Mouse (Mus musculus): Measurements from ENCODE around the gene Icam5. TPM values are rescaled to one million over a fixed set of nuclear protein-coding genes. Genes with fewer than 3 reads are reported as not detected.
A peak's percentile ranks its signal among the peaks of the same experiment; 100 is the strongest.

The Icam5 gene
- polyA plus RNA-seq, 1 experiment, result 0.31 TPM

DNA sequence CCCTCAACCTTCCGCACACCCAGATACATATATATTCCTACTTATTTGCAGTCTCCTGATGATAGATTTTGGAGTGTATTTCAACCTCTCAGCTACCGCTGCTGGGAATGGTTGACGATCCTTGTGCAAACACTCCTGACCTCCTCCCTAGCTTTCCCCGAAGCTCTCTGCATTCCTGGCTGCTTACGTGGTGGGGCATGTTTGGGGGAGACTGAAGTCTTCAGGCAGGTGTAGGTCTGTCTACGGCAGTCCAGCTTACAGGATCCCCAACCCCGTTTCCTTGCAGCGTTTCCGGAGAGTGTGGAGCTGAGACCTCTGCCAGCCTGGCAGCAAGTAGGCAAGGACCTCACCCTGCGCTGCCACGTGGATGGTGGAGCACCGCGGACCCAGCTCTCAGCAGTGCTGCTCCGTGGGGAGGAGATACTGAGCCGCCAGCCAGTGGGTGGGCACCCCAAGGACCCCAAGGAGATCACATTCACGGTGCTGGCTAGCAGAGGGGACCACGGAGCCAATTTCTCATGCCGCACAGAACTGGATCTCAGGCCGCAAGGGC lies 6.5 kb upstream of the Icam5 start:
- Histone ChIP-seq H3K4me3 (ENCODE audit: insufficient read depth, low read length) (no peak overlapping the region), H3K4me1 (ENCODE audit: control insufficient read depth, insufficient read depth, low read length) (peaks cover 23% of the 10 kb centered on the region), H3K27ac (ENCODE audit: insufficient read depth, low read depth, low read length) (no peak overlapping the region)
- TF ChIP-seq CTCF (IDR thresholded peaks at IDR 0.05; ENCODE audit: low read depth, low read length) (no peak), POLR2A (IDR thresholded peaks at IDR 0.05; ENCODE audit: borderline replicate concordance, low read depth, low read length) (no peak)

DNA sequence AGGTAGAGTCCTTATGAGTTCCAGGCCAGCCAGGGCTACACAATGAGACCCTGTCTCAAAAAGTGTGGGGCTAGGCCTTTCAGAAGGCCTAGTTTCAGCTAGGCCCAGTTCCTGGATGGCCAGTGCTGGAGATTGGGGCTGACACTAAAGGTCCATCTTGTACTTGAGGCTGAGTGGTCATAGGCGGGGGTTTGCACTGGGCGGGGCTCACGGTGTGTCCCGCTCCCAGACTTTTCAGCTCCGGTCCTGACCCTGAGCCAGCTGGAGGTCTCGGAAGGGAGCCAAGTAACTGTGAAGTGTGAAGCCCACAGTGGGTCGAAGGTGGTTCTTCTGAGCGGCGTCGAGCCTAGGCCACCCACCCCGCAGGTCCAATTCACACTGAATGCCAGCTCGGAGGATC lies 5.0 kb upstream of the Icam5 start:
- no peak overlapping the region for H3K4me3 ChIP-seq (ENCODE audit: insufficient read depth, low read length)
- peaks cover 12% of the 10 kb centered on the region for H3K4me1 ChIP-seq (ENCODE audit: control insufficient read depth, insufficient read depth, low read length)
- TF ChIP-seq POLR2A (IDR thresholded peaks at IDR 0.05; ENCODE audit: borderline replicate concordance, low read depth, low read length), result no peak
- no peak for TF ChIP-seq CTCF (IDR thresholded peaks at IDR 0.05; ENCODE audit: low read depth, low read length)
- no peak overlapping the region for H3K27ac ChIP-seq (ENCODE audit: insufficient read depth, low read depth, low read length)

GRCm38 (mm10) chr9:21027774-21028290 lies 4.0 kb upstream of the Icam5 start:
- H3K4me3 ChIP-seq (ENCODE audit: insufficient read depth, low read length), result no peak overlapping the region
- H3K4me1 ChIP-seq (ENCODE audit: control insufficient read depth, insufficient read depth, low read length), result 0 out of 2 replicates have a peak, but pooled peaks cover 4% of the 10 kb centered on the region
- H3K27ac ChIP-seq (ENCODE audit: insufficient read depth, low read depth, low read length), result no peak overlapping the region
- no peak for TF ChIP-seq CTCF (IDR thresholded peaks at IDR 0.05; ENCODE audit: low read depth, low read length)
- no peak for TF ChIP-seq POLR2A (IDR thresholded peaks at IDR 0.05; ENCODE audit: borderline replicate concordance, low read depth, low read length)

- 0 out of 2 replicates have a peak, but pooled peaks cover 4% of the 10 kb centered on the region for H3K4me1 ChIP-seq (ENCODE audit: control insufficient read depth, insufficient read depth, low read length)
- no peak for TF ChIP-seq POLR2A (IDR thresholded peaks at IDR 0.05; ENCODE audit: borderline replicate concordance, low read depth, low read length)
- H3K4me3 ChIP-seq (ENCODE audit: insufficient read depth, low read length), result no peak overlapping the region
- no peak overlapping the region for H3K27ac ChIP-seq (ENCODE audit: insufficient read depth, low read depth, low read length)
These were observed 3.2 kb upstream of the Icam5 start for GRCm38 (mm10) chr9:21028560-21029110.

DNA sequence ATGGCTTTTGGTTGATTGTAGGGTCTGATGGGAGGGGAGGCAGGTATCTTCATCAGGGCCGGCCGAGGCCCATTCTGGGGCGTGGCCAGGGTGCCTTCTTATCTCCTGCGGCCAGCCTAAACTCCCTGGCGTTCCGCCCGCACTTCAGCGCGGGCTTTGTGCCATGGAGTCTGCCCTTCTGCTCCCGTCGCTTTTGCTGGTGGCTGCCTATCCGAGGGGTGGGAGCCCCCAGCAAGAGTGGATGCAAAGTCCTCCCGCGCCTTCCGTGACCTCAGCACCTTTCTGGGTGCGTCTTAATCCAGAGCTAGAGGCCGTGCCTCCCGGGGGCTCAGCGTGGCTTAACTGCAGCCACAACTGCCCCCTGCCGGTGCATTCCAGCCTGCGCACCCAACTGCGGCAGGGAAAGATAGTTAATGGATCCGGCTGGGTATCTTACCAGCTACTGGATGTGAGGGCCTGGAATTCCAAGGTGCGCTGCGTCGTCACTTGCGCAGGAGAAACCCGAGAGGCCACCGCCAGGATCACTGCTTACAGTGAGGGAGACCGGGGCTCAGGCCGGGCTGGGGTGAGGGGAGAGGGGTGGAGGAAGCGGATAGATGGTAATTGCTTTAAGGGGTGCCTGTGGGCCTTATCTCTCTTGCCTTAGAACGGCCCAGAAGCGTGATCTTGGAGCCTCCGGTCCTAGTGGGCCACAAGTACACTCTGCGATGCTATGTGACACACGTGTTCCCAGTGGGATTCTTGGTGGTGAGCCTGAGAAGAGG lies 2.4 kb upstream of the Icam5 start, which contains the start of gene Icam4:
Gene Icam4 (plus strand): TSS at position 83 of the 764 bp plus-strand sequence.
- Histone ChIP-seq H3K27ac (ENCODE audit: insufficient read depth, low read depth, low read length) (0 out of 2 replicates have a peak within 1 kb of the TSS, but pooled peaks have one; percentile 12), H3K4me1 (ENCODE audit: control insufficient read depth, insufficient read depth, low read length) (0 out of 2 replicates have a peak, but pooled peaks cover 4% of the 10 kb centered on the region), H3K4me3 (ENCODE audit: insufficient read depth, low read length) (peak within 1 kb of the TSS; percentile 38)
- no peak for TF ChIP-seq POLR2A (IDR thresholded peaks at IDR 0.05; ENCODE audit: borderline replicate concordance, low read depth, low read length)
- peak; percentile 38; the same call in 1 of the 2 replicates for TF ChIP-seq CTCF (IDR thresholded peaks at IDR 0.05; ENCODE audit: low read depth, low read length)

- TF ChIP-seq CTCF (IDR thresholded peaks at IDR 0.05; ENCODE audit: low read depth, low read length) (no peak), POLR2A (IDR thresholded peaks at IDR 0.05; ENCODE audit: borderline replicate concordance, low read depth, low read length) (no peak)
- 0 out of 2 replicates have a peak overlapping the region, but pooled peaks have one; percentile 12 for H3K27ac ChIP-seq (ENCODE audit: insufficient read depth, low read depth, low read length)
- peak overlapping the region; percentile 38 for H3K4me3 ChIP-seq (ENCODE audit: insufficient read depth, low read length)
- 0 out of 2 replicates have a peak, but pooled peaks cover 4% of the 10 kb centered on the region for H3K4me1 ChIP-seq (ENCODE audit: control insufficient read depth, insufficient read depth, low read length)
These were observed 1.7 kb upstream of the Icam5 start for GRCm38 (mm10) chr9:21030055-21030600.

- peak overlapping the region; percentile 73 for H3K27ac ChIP-seq (ENCODE audit: insufficient read depth, low read depth, low read length)
- TF ChIP-seq POLR2A (IDR thresholded peaks at IDR 0.05; ENCODE audit: borderline replicate concordance, low read depth, low read length) (no peak), CTCF (IDR thresholded peaks at IDR 0.05; ENCODE audit: low read depth, low read length) (no peak)
- H3K4me3 ChIP-seq (ENCODE audit: insufficient read depth, low read length), result peak overlapping the region; percentile 66
- H3K4me1 ChIP-seq (ENCODE audit: control insufficient read depth, insufficient read depth, low read length), result 0 out of 2 replicates have a peak, but pooled peaks cover 4% of the 10 kb centered on the region
These were observed 1.1 kb upstream of the Icam5 start for GRCm38 (mm10) chr9:21030781-21031250.

- TF ChIP-seq CTCF (IDR thresholded peaks at IDR 0.05; ENCODE audit: low read depth, low read length) (no peak), POLR2A (IDR thresholded peaks at IDR 0.05; ENCODE audit: borderline replicate concordance, low read depth, low read length) (no peak)
- Histone ChIP-seq H3K4me1 (ENCODE audit: control insufficient read depth, insufficient read depth, low read length) (0 out of 2 replicates have a peak, but pooled peaks cover 4% of the 10 kb centered on the region), H3K27ac (ENCODE audit: insufficient read depth, low read depth, low read length) (peak overlapping the region; percentile 73), H3K4me3 (ENCODE audit: insufficient read depth, low read length) (peak overlapping the region; percentile 66)
These were observed 500 bp upstream of the Icam5 start for GRCm38 (mm10) chr9:21031251-21031895.

GRCm38 (mm10) chr9:21032491-21032890 lies 618 bp downstream of the Icam5 start:
- H3K4me3 ChIP-seq (ENCODE audit: insufficient read depth, low read length), result peak overlapping the region; percentile 66
- 0 out of 2 replicates have a peak, but pooled peaks cover 4% of the 10 kb centered on the region for H3K4me1 ChIP-seq (ENCODE audit: control insufficient read depth, insufficient read depth, low read length)
- TF ChIP-seq POLR2A (IDR thresholded peaks at IDR 0.05; ENCODE audit: borderline replicate concordance, low read depth, low read length) (no peak), CTCF (IDR thresholded peaks at IDR 0.05; ENCODE audit: low read depth, low read length) (no peak)
- no peak overlapping the region for H3K27ac ChIP-seq (ENCODE audit: insufficient read depth, low read depth, low read length)

All from bone marrow macrophage, adult 2 months (primary cell).